Mouse (Mus musculus): ENCODE results near the gene S100a2.
A peak's percentile ranks its signal among the peaks of the same experiment; 100 is the strongest.

DNA sequence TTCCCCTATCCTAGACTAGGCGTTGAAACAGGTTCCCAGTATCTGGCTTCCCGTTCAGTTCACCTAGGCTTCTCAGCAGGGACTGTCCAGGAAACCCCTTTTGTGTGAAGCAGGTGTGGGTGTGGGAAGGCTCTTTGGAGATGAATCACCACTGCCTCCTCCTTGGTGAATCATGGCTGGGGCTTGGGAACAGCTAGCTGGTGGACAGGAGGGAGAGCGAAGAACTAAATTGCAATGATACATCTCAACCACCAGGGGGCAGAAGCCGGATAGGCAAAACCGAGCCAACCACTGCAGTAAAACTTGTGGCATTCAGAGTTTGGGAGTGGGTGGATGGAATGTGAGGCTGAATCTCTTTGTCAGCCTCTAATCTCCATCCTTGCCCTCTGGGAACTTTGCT, 4.5 kb upstream of the S100a2 start:
- TF ChIP-seq CTCF (IDR thresholded peaks at IDR 0.05; ENCODE audit: low read depth) (peak; percentile 92), EP300 (IDR thresholded peaks at IDR 0.05; ENCODE audit: low read depth) (no peak)
